Mouse (Mus musculus): ENCODE data around the gene Plpp4. TPM values are rescaled to one million over a fixed set of nuclear protein-coding genes. Genes with fewer than 3 reads are reported as not detected.

Plpp4 gene
- polyA plus RNA-seq, 1 experiment from 2014 or later, result not detected

DNA sequence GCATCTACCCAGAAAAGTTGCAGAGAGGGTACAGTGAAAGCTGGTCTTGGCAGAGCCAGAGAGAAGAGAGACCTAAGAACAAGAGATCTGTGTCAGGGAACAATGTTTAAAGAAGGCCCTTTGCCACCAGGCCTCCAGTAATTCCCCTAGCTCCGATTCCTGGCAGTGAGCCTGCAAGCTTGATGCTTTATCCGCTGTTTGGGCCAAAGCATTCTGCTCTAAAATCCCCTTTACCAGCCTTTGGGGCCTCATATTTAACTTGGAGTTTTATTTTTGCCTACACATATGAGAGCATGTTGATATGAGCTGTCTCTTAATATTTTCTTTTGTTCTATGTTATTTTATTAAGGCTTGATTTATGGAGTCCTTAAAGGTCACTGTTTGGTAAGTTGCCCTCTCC, 57.1 kb downstream of the Plpp4 start:
- Histone ChIP-seq H3K27ac (ENCODE audit: low read length) (no peak overlapping the region), H3K9me3 (replicated peaks; ENCODE audit: control insufficient read depth, low read length) (no peaks in the 10 kb centered on the region), H3K4me1 (ENCODE audit: control insufficient read depth, low read depth, low read length) (no peaks in the 10 kb centered on the region), H3K4me3 (ENCODE audit: low read depth, low read length) (no peak overlapping the region), H3K27me3 (ENCODE audit: control insufficient read depth, insufficient read depth, low read depth, low read length) (no peaks in the 10 kb centered on the region), H3K9ac (ENCODE audit: low read depth, low read length) (no peak overlapping the region), H3K36me3 (ENCODE audit: control insufficient read depth, insufficient read depth) (no peaks in the 10 kb centered on the region), H3K4me2 (ENCODE audit: low read depth, low read length) (no peak overlapping the region)
- no peak for ATAC-seq (ENCODE audit: low read depth)
- 56% methylated on average over 2 of the region's 2 CpGs for WGBS (ENCODE audit: insufficient replicate concordance)

DNA sequence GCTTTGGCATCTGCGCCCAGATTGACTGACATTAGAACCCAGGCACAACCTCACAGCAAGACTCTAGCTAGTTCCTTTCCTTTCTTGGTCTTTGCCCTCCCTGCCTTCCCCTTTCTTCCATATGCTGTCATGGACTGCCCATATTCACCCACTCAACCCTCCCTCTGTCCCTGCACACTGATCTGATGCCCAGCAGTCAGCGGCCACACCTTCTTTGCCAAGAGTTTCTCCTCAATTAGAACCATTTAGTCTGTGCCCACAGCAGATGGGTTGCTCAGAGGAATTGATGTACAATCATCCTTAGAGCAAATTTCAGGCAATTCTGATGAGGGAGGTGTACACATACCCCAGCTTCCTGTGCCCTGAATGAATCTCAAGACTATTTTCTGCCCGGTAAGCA, 83.3 kb downstream of the Plpp4 start:
- no peaks in the 10 kb centered on the region for H3K27me3 ChIP-seq (ENCODE audit: control insufficient read depth, insufficient read depth, low read depth, low read length)
- H3K4me1 ChIP-seq (ENCODE audit: control insufficient read depth, low read depth, low read length), result no peaks in the 10 kb centered on the region
- H3K4me3 ChIP-seq (ENCODE audit: low read depth, low read length), result no peak overlapping the region
- no peaks in the 10 kb centered on the region for H3K9me3 ChIP-seq (replicated peaks; ENCODE audit: control insufficient read depth, low read length)
- H3K4me2 ChIP-seq (ENCODE audit: low read depth, low read length), result no peak overlapping the region
- no peak overlapping the region for H3K9ac ChIP-seq (ENCODE audit: low read depth, low read length)
- no peaks in the 10 kb centered on the region for H3K36me3 ChIP-seq (ENCODE audit: control insufficient read depth, insufficient read depth)
- no peak overlapping the region for H3K27ac ChIP-seq (ENCODE audit: low read length)
- no peak for ATAC-seq (ENCODE audit: low read depth)
- WGBS (ENCODE audit: insufficient replicate concordance), result 76% methylated on average over 3 of the region's 3 CpGs

DNA sequence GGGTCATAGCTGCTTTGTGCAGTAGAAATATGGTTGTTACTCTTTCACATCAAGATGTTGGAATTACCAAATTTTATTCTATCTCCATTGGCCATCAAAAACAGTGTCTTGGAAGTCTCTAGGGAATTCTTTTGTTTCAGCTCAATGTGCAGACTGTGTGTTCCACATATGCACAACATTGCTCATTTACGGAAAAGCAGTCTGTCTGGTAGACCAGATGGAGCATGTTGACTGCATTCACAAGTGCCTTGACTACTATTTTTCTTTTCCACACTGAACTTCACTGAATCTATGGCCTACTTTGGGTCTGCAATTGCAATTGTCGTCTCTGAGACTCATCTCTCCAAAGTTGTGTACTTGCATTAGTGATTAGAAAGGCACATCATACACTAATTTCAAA, 98.7 kb downstream of the Plpp4 start:
- no peaks in the 10 kb centered on the region for H3K27me3 ChIP-seq (ENCODE audit: control insufficient read depth, insufficient read depth, low read depth, low read length)
- H3K36me3 ChIP-seq (ENCODE audit: control insufficient read depth, insufficient read depth), result no peaks in the 10 kb centered on the region
- H3K4me2 ChIP-seq (ENCODE audit: low read depth, low read length), result no peak overlapping the region
- no peak overlapping the region for H3K27ac ChIP-seq (ENCODE audit: low read length)
- ATAC-seq (ENCODE audit: low read depth), result no peak
- no peak overlapping the region for H3K9ac ChIP-seq (ENCODE audit: low read depth, low read length)
- H3K4me1 ChIP-seq (ENCODE audit: control insufficient read depth, low read depth, low read length), result no peaks in the 10 kb centered on the region
- WGBS (ENCODE audit: insufficient replicate concordance), result 45% methylated on average over 2 of the region's 2 CpGs
- H3K4me3 ChIP-seq (ENCODE audit: low read depth, low read length), result no peak overlapping the region
- no peaks in the 10 kb centered on the region for H3K9me3 ChIP-seq (replicated peaks; ENCODE audit: control insufficient read depth, low read length)

DNA sequence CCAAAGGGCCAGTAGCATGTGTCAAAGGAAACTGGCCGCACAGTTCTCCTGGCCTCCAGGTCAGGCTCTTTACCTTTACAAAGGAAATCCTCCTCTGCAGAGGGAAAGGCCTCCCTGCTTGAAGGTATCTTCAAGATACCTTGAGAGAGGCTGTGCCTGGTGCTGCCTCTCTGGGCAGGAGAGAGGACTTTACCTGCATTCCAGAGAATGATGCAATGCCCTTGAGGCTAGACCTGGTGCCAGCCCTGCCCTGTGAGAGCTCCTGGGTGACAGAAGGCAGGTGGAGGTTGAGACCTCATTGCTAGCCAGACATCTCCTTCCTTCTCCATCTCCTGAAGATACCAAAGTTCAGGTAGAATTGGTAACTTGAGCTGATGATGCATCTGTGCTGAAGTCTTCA, 118.5 kb downstream of the Plpp4 start:
- no peaks in the 10 kb centered on the region for H3K36me3 ChIP-seq (ENCODE audit: control insufficient read depth, insufficient read depth)
- no peaks in the 10 kb centered on the region; the same call in 1 of the 2 replicates for H3K9me3 ChIP-seq (replicated peaks; ENCODE audit: control insufficient read depth, low read length)
- H3K4me2 ChIP-seq (ENCODE audit: low read depth, low read length), result no peak overlapping the region
- no peaks in the 10 kb centered on the region for H3K4me1 ChIP-seq (ENCODE audit: control insufficient read depth, low read depth, low read length)
- 61% methylated on average over 1 of the region's 1 CpGs for WGBS (ENCODE audit: insufficient replicate concordance)
- H3K27me3 ChIP-seq (ENCODE audit: control insufficient read depth, insufficient read depth, low read depth, low read length), result no peaks in the 10 kb centered on the region
- H3K27ac ChIP-seq (ENCODE audit: low read length), result no peak overlapping the region
- no peak for ATAC-seq (ENCODE audit: low read depth)
- no peak overlapping the region for H3K4me3 ChIP-seq (ENCODE audit: low read depth, low read length)
- no peak overlapping the region for H3K9ac ChIP-seq (ENCODE audit: low read depth, low read length)

GRCm38 (mm10) chr7:129385149-129385548, 128.3 kb downstream of the Plpp4 start:
- H3K36me3 ChIP-seq (ENCODE audit: control insufficient read depth, insufficient read depth), result no peaks in the 10 kb centered on the region
- H3K9me3 ChIP-seq (replicated peaks; ENCODE audit: control insufficient read depth, low read length), result no peaks in the 10 kb centered on the region
- H3K9ac ChIP-seq (ENCODE audit: low read depth, low read length), result no peak overlapping the region
- no peaks in the 10 kb centered on the region for H3K27me3 ChIP-seq (ENCODE audit: control insufficient read depth, insufficient read depth, low read depth, low read length)
- no peak overlapping the region for H3K27ac ChIP-seq (ENCODE audit: low read length)
- H3K4me3 ChIP-seq (ENCODE audit: low read depth, low read length), result no peak overlapping the region
- no peak overlapping the region for H3K4me2 ChIP-seq (ENCODE audit: low read depth, low read length)
- WGBS (ENCODE audit: insufficient replicate concordance), result 36% methylated on average over 3 of the region's 3 CpGs
- H3K4me1 ChIP-seq (ENCODE audit: control insufficient read depth, low read depth, low read length), result no peaks in the 10 kb centered on the region
- no peak for ATAC-seq (ENCODE audit: low read depth)

GRCm38 (mm10) chr7:129392835-129393489, 136.1 kb downstream of the Plpp4 start:
- Histone ChIP-seq H3K27ac (ENCODE audit: low read length) (no peak overlapping the region), H3K4me3 (ENCODE audit: low read depth, low read length) (no peak overlapping the region), H3K4me2 (ENCODE audit: low read depth, low read length) (no peak overlapping the region), H3K9me3 (replicated peaks; ENCODE audit: control insufficient read depth, low read length) (no peaks in the 10 kb centered on the region), H3K4me1 (ENCODE audit: control insufficient read depth, low read depth, low read length) (no peaks in the 10 kb centered on the region), H3K27me3 (ENCODE audit: control insufficient read depth, insufficient read depth, low read depth, low read length) (no peaks in the 10 kb centered on the region), H3K9ac (ENCODE audit: low read depth, low read length) (no peak overlapping the region), H3K36me3 (ENCODE audit: control insufficient read depth, insufficient read depth) (no peaks in the 10 kb centered on the region)
- no peak for ATAC-seq (ENCODE audit: low read depth)
- 58% methylated on average over 11 of the region's 11 CpGs for WGBS (ENCODE audit: insufficient replicate concordance)

- H3K27ac ChIP-seq (ENCODE audit: low read length), result no peak overlapping the region
- ATAC-seq (ENCODE audit: low read depth), result no peak
- H3K9ac ChIP-seq (ENCODE audit: low read depth, low read length), result no peak overlapping the region
- no peaks in the 10 kb centered on the region for H3K27me3 ChIP-seq (ENCODE audit: control insufficient read depth, insufficient read depth, low read depth, low read length)
- H3K36me3 ChIP-seq (ENCODE audit: control insufficient read depth, insufficient read depth), result no peaks in the 10 kb centered on the region
- 65% methylated on average over 5 of the region's 5 CpGs for WGBS (ENCODE audit: insufficient replicate concordance)
- no peaks in the 10 kb centered on the region for H3K4me1 ChIP-seq (ENCODE audit: control insufficient read depth, low read depth, low read length)
- no peaks in the 10 kb centered on the region for H3K9me3 ChIP-seq (replicated peaks; ENCODE audit: control insufficient read depth, low read length)
- H3K4me2 ChIP-seq (ENCODE audit: low read depth, low read length), result no peak overlapping the region
- no peak overlapping the region for H3K4me3 ChIP-seq (ENCODE audit: low read depth, low read length)
These were observed 139.7 kb downstream of the Plpp4 start for GRCm38 (mm10) chr7:129396561-129396960.

DNA sequence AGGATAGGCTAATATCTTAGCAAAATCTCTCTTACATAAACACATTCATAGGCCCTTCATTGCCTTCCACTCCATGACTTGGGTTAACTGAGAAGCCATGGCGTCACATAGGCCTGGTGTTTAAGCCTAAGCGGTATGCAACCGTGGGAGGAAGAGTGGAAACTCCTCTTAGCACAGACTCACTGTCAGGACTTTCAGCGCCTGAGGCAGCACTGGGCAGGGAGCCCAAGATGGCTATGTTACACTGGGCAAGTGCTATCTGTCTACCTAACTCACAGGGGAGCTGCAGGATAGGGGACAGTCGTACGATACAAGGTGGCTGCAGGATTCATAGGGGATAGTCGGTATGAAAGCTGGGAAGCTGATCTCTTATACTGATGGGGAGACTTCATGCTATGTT, 142.2 kb downstream of the Plpp4 start:
- 68% methylated on average over 7 of the region's 7 CpGs for WGBS (ENCODE audit: insufficient replicate concordance)
- Histone ChIP-seq H3K9me3 (replicated peaks; ENCODE audit: control insufficient read depth, low read length) (no peaks in the 10 kb centered on the region), H3K27ac (ENCODE audit: low read length) (no peak overlapping the region), H3K9ac (ENCODE audit: low read depth, low read length) (no peak overlapping the region), H3K27me3 (ENCODE audit: control insufficient read depth, insufficient read depth, low read depth, low read length) (no peaks in the 10 kb centered on the region), H3K36me3 (ENCODE audit: control insufficient read depth, insufficient read depth) (no peaks in the 10 kb centered on the region), H3K4me1 (ENCODE audit: control insufficient read depth, low read depth, low read length) (no peaks in the 10 kb centered on the region), H3K4me2 (ENCODE audit: low read depth, low read length) (no peak overlapping the region), H3K4me3 (ENCODE audit: low read depth, low read length) (no peak overlapping the region)
- ATAC-seq (ENCODE audit: low read depth), result no peak

GRCm38 (mm10) chr7:129402695-129403364, 146.0 kb downstream of the Plpp4 start:
- Histone ChIP-seq H3K9ac (ENCODE audit: low read depth, low read length) (no peak overlapping the region), H3K36me3 (ENCODE audit: control insufficient read depth, insufficient read depth) (no peaks in the 10 kb centered on the region), H3K27me3 (ENCODE audit: control insufficient read depth, insufficient read depth, low read depth, low read length) (no peaks in the 10 kb centered on the region), H3K9me3 (replicated peaks; ENCODE audit: control insufficient read depth, low read length) (no peaks in the 10 kb centered on the region), H3K4me3 (ENCODE audit: low read depth, low read length) (no peak overlapping the region), H3K4me2 (ENCODE audit: low read depth, low read length) (no peak overlapping the region), H3K27ac (ENCODE audit: low read length) (no peak overlapping the region), H3K4me1 (ENCODE audit: control insufficient read depth, low read depth, low read length) (no peaks in the 10 kb centered on the region)
- WGBS (ENCODE audit: insufficient replicate concordance), result 67% methylated on average over 13 of the region's 13 CpGs
- no peak for ATAC-seq (ENCODE audit: low read depth)

Measured in liver, embryonic 16.5 days (tissue).